Mouse (Mus musculus) CH12.LX (cell line): Measurements from ENCODE around the gene Pgpep1l.

Source experiments
- CTCF ChIP-seq, 2 experiments: IDR thresholded peaks in 1 of 2; conservative IDR thresholded peaks in 1 of 2; 2 replicates each; pipeline ENCODE4 v1.5.1; 2011 to 2012; ENCODE audit warnings: low read depth in 2 of 2, low read length in 2 of 2, improper control_type of control experiment in 1 of 2, inconsistent platforms in 1 of 2, mild to moderate bottlenecking in 1 of 2, moderate library complexity in 1 of 2
- E2F4 ChIP-seq: IDR thresholded peaks from 2 replicates; pipeline ENCODE4 v1.6.1; 2011; ENCODE audit warnings: low read depth, low read length, improper control_type of control experiment; ENCODE audit not compliant: insufficient replicate concordance
- USF1 ChIP-seq: IDR thresholded peaks from 2 replicates; pipeline ENCODE4 v1.6.1; 2014; ENCODE audit warnings: low read depth, mild to moderate bottlenecking, inconsistent platforms, low read length, improper control_type of control experiment

DNA sequence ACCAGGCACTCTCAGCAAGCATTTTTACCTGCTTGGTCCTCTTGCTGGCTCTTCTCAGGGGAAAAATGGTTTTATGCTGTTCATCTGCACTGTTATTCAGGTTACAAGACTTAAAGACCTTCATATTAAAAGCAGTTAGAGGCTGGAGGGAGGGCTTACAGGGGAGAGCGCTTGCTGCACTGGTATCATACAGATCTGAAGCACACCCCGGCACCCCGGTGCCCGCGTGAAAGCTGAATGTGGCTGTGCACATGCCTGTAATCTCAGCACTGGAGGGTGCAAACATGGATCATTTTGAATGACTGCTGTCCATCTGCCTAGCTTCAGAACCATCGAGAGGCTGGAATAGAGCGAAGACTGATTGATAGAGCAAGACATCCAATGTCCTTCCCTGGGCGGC is 25.0 kb upstream of the Pgpep1l start:
- TF ChIP-seq E2F4 (no peak), USF1 (no peak), CTCF (conservative IDR thresholded peaks at IDR 0.05 in 1 of 2, IDR thresholded peaks at IDR 0.05 in 1 of 2; ENCODE audit: low read depth in 2 of 2, low read length in 2 of 2) (no peak)
